Mouse (Mus musculus): ENCODE results near the gene Spocd1.
A peak's percentile ranks its signal among the peaks of the same experiment; 100 is the strongest.
"Not testable (repeated sequence)": the region's sequence is repeated elsewhere in the genome, so short reads cannot be mapped to it uniquely, and the experiment has no call there.

The Spocd1 gene

GRCm38 (mm10) chr4:129928949-129929348 is at the start of gene Spocd1:
Gene Spocd1 (plus strand): TSS chr4:129929249.
- DNase-seq (ENCODE audit: extremely low read depth, low read depth): no peak

GRCm38 (mm10) chr4:129880615-129881014 is 48.4 kb upstream of the Spocd1 start:
- no peak for DNase-seq (ENCODE audit: extremely low read depth, low read depth)

DNA sequence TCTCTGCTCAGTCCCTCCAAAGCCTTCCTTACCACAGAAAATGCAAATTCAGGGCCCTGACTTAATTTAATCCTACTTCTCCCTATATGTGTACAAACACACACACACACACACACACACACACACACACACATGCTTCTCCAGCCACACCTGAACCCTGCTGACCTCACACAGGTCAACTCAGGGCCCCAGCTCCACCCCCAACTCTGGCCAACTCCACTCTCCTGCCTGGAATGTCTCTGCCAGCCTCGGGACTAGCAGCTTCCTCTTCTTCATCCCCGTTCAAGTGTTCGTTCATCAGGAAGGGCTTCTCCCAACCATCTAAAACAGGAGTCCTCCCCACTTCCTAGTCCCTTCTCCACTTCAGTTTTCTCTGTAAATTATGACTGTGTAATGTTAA is 47.4 kb upstream of the Spocd1 start:
- no peak for DNase-seq (ENCODE audit: extremely low read depth, low read depth)

- peak; percentile 89 for DNase-seq (ENCODE audit: extremely low read depth, low read depth)
Measured at GRCm38 (mm10) chr4:129882555-129883293, 46.3 kb upstream of the Spocd1 start.

GRCm38 (mm10) chr4:129884041-129884930 is 44.8 kb upstream of the Spocd1 start:
- peak; percentile 62 for DNase-seq (ENCODE audit: extremely low read depth, low read depth)

DNA sequence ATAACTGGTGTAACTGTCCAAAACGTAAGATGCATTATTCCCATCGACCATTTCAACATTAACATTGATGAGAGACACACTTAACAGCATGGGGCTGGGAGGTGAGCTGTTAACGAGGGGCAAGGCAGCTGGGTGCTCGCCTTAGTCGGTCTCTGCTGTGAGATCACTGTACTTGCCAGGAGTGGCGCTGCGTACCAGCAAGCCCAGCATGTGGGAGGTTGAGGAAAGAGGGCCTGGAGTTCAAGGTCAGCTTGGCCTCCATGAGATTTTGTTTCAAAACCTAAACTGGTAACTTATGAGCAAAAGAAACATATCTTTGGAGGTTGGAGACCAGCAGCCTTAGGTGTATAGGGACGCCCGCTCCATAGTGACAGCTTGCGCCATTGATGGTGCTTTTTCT is 39.4 kb upstream of the Spocd1 start:
- no peak for DNase-seq (ENCODE audit: extremely low read depth, low read depth)

DNA sequence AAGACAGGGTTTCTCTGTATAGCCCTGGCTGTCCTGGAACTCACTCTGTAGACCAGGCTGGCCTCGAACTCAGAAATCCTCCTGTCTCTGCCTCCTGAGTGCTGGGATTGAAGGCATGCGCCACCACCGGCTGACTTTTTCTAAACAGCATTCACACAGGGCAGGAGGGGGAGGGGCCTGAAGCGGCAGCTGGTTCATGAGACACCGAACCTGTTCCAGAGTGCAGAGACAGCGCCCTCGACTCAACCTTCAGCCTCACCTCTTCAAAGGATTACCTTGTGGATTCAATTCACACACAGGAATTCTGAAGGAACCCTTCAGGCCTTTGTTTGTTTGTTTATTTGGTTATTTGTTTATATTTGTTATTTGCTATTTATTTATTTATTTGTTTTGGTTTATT is 39.0 kb upstream of the Spocd1 start:
- no peak for DNase-seq (ENCODE audit: extremely low read depth, low read depth)

DNA sequence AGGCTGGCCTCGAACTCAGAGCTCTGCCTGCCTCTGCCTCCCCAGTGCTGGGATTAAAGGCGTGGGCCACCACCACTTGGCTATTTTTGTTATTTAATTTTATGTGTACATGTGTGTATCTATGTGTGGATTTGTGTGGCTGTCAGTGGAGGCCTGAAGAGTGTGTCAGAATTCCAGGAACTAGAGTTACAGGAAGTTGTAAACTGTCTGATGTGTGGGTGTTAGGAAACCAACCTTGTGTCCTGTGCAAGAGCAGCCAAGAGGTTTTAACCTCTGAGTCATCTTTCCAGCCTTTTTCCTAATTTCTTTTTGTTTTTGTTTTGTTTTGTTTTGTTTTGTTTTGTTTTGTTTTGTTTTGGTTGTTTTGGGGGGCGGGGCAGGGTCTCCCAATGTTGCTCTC is 34.2 kb upstream of the Spocd1 start:
- DNase-seq (ENCODE audit: extremely low read depth, low read depth): no peak

DNA sequence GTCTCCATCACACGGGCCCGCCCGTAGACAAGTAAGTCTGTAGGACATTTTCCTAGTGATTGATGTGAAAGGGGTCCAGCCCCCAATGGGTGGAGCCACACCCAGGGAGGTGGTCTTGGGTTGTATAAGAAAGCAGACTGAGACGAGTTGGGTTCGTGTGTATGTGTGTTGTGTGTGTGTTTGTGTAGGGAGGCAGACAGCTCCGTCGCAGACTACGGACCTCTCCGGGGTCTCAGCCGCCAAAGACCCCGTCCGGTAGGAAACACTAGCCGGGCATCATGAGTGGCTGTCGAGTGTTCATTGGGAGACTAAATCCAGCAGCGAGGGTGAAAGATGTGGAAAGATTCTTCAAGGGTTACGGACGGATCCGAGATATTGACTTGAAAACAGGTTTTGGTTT is 30.2 kb upstream of the Spocd1 start:
- not testable (repeated sequence) for DNase-seq (ENCODE audit: extremely low read depth, low read depth)

DNA sequence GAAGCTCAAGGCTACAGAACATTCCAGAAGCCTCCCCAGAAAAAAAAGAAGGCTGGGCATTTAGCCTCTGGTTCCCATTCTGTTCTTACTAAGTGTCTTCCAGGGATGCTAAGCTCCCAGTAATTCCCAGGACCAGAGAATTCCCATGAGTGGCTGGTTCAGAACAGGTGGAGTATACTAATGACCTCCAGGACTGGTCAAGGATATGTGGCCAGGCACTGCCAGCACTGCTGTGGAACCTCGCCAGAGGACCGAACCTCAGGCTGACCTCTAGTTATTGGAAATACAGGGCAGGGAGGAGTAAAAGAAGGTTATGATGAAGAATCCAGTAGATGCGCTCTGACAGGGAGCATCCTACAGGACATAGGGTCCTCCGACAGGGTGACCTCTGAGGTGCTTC is 26.7 kb upstream of the Spocd1 start:
- no peak for DNase-seq (ENCODE audit: extremely low read depth, low read depth)

GRCm38 (mm10) chr4:129903577-129903976 is 25.5 kb upstream of the Spocd1 start:
- no peak for DNase-seq (ENCODE audit: extremely low read depth, low read depth)

GRCm38 (mm10) chr4:129905032-129905431 is 24.0 kb upstream of the Spocd1 start:
- DNase-seq (ENCODE audit: extremely low read depth, low read depth): no peak

DNA sequence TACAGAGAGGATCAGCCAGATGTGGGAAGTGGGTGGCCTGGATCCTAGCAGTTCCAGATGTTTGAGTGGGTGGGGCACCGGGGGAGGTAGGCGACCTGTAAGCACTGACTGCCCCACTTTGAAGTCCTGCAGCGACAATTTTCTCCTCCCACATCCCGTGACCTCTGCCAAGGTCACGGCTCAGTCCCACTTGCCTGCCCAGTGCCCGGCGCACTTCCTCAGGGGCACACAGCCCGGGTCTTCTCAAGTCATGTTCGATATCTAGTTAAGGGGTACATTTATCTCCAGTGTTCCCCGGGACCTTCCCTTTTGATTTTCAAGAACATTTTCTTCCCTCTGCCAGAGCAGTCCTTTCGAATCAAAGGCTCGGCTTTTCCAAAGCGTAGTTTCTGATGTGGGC is 23.0 kb upstream of the Spocd1 start:
- no peak for DNase-seq (ENCODE audit: extremely low read depth, low read depth)

DNA sequence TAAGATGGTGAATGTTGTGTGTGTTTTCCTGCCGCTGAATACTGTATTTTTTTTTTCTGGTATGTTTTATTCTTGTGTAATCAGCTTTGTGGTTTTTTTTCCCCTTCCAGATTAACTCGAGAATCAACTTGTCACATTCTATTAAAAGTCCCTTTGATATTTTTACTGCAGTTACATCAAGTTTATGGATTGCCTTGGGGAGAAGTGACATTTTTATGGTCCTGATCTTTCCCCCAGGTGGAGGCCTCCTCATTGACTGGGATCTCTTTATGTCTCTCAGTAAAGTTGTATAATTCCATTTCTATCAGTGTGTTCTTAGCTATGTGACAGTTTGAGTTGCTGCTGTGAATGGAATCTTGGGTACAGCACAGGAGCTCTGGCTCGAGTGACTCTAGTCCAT is 20.2 kb upstream of the Spocd1 start:
- no peak for DNase-seq (ENCODE audit: extremely low read depth, low read depth)

GRCm38 (mm10) chr4:129909261-129909731 is 19.8 kb upstream of the Spocd1 start:
- DNase-seq (ENCODE audit: extremely low read depth, low read depth): no peak

DNA sequence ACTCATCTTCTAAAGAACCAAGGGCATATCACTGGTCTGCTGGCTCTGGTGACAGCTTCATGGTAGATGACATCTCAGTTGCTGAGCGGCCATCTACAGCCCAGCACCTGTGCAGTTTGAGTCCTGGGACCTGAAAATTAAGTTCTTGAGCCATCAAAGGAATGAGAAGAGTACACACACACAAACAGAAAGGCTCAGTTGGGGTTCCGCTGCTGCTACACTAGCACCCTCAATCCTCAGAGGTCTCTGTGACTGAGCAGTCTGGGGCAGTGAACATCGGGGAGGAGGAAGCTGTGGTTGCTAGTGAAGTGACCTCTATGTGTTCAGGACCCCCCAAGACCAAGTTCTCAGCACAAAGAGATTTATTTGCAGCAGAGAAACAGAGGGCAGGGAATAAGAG is 16.1 kb upstream of the Spocd1 start:
- no peak for DNase-seq (ENCODE audit: extremely low read depth, low read depth)

GRCm38 (mm10) chr4:129913761-129914644 is 15.0 kb upstream of the Spocd1 start:
- DNase-seq (ENCODE audit: extremely low read depth, low read depth): peak; percentile 33

DNA sequence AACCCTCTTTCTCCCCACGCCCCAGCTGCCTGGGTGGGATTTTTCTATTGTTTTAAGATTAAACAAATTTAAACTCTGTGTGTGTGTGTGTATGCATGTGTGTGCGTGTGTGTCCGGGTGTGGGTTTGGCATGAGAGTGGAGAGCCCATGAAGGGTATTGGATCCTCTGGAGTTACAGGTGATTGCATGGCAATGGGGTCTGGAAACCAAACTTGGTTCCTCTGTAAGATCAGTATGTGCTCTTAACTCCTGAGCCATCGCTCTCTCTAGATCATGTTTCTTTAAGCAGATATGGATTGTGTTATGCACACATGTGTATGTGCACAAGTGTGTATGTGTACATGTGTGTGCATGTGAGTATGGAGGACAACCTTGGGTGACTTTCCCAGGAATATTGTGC is 14.4 kb upstream of the Spocd1 start:
- DNase-seq (ENCODE audit: extremely low read depth, low read depth): no peak

- DNase-seq (ENCODE audit: extremely low read depth, low read depth): no peak
Measured at GRCm38 (mm10) chr4:129915349-129915988, 13.6 kb upstream of the Spocd1 start.

DNA sequence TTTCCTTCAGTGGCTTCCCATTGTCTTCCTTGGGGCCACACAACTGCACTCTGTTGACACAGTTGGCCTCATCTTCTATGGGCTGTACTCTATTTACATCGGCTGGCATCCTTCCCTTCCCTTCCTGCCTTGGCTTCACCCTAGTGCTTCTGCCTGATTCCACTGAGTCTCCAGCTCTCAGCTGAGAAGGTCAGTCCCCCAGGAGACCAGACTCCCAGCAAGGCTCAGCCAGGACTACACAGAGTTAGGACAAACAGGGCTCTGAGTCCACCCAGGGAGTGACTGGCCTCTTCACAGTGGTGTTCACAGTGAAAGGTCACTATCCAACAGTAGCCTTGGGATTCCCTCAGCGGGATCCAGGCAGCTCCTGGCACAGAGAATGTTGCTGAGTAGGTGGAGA is 12.9 kb upstream of the Spocd1 start:
- no peak for DNase-seq (ENCODE audit: extremely low read depth, low read depth)

DNA sequence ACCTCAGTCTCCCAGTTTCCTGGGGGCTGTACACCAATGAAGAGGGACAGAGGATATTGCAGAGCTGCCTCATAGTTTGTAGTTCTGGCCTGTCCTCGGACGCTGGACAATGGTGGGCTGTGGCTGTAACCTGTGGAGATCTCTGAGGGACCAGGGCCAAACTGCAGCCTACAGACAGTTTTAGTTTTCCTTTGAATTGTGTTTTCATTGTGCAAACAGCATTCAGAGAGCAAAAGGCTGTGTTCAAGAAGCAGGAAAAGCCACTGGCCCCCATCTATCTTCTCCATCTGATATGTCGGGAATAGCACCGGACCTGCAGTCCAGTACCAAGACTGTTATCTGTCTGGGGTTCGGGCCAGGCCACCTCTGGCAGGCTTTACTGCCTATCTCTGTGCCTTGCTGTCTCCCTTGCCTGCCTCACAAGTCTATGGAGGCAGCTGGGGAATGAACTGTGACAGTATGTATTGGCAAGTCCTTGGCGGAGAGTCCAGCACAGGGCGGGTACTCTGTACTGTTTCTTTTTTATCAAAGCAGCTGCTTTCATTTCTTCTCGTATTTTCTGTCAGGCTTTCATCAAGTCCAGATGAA is 11.9 kb upstream of the Spocd1 start:
- DNase-seq (ENCODE audit: extremely low read depth, low read depth): no peak

All from MEL-GATA-1-ER (cell line).